Mouse (Mus musculus): ENCODE data around the gene Prss8. TPM values are rescaled to one million over a fixed set of nuclear protein-coding genes. Genes with fewer than 3 reads are reported as not detected.

Prss8 gene
- polyA plus RNA-seq, 1 experiment from 2014 or later, result 0.05 TPM

DNA sequence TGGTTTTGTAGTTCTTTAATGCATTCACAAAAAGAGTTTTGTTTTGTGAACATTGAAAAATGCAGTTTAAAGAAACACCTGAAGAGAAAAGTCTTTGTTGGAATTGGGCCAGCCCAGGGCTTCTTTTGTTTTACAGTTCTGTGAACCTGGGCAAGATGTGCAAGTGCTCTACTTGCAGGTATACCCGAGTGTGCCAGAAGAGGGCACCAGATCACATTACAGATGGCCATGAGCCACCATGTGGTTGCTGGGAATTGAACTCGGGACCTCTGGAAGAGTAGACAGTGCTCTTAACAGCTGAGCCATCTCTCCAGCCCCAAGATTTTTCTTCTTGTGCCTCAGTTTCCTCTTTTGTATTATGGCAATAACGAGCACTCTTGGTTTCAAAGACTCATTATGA is 11.7 kb downstream of the Prss8 start:
- CTCF ChIA-PET, result interaction anchor here (1.4 to 10.1 kb wide), 4 partner anchors 11 to 57 kb away, joined by 3 to 123 read pairs (median 5); no protein-coding TSS in a partner anchor
- DNase-seq (ENCODE audit: low read depth, low spot score) (no peak), ATAC-seq (no peak)
- peak; percentile 83 for TF ChIP-seq CTCF (IDR thresholded peaks at IDR 0.05)
- in situ Hi-C loops (cut with MboI; ENCODE audit: low pct_unique_long_range_greater_than_20kb), result no loop called here
- no peaks in the 10 kb centered on the region for H3K27me3 ChIP-seq
- POLR2A ChIA-PET, result interaction anchor here (1.0 kb wide), 1 partner anchor 18 kb away, joined by 3 read pairs; no protein-coding TSS in a partner anchor

GRCm38 (mm10) chr7:127915293-127915692 is 14.6 kb downstream of the Prss8 start:
- POLR2A ChIA-PET, result interaction anchor here (0.7 kb wide), 1 partner anchor 223 kb away, joined by 4 read pairs; no protein-coding TSS in a partner anchor
- in situ Hi-C loops (cut with MboI; ENCODE audit: low pct_unique_long_range_greater_than_20kb), result no loop called here

GRCm38 (mm10) chr7:127912938-127913337 is 17.0 kb downstream of the Prss8 start:
- no peak for TF ChIP-seq CTCF (IDR thresholded peaks at IDR 0.05)
- ATAC-seq (no peak), DNase-seq (ENCODE audit: low read depth, low spot score) (no peak)
- POLR2A ChIA-PET, result interaction anchor here (0.7 to 3.6 kb wide), 7 partner anchors 9 to 236 kb away, joined by 3 to 21 read pairs (median 5); no protein-coding TSS in a partner anchor
- H3K27me3 ChIP-seq, result no peaks in the 10 kb centered on the region
- CTCF ChIA-PET, result interaction anchor here (1.1 to 1.9 kb wide), 2 partner anchors 18 to 23 kb away, joined by 3 to 8 read pairs; partner anchors contain the start of genes Gm21974 and Vkorc1
- in situ Hi-C loops (cut with MboI; ENCODE audit: low pct_unique_long_range_greater_than_20kb), result no loop called here

More at GRCm38 (mm10) chr7:127915293-127915692, 14.6 kb downstream of the Prss8 start:
- DNase-seq (ENCODE audit: low read depth, low spot score), result no peak
- H3K27me3 ChIP-seq, result no peaks in the 10 kb centered on the region
- TF ChIP-seq CTCF (IDR thresholded peaks at IDR 0.05), result no peak
- no peak for ATAC-seq
- CTCF ChIA-PET, result interaction anchor here (1.0 to 1.4 kb wide), 3 partner anchors 11 to 21 kb away, joined by 3 to 4 read pairs (median 3); no protein-coding TSS in a partner anchor

DNA sequence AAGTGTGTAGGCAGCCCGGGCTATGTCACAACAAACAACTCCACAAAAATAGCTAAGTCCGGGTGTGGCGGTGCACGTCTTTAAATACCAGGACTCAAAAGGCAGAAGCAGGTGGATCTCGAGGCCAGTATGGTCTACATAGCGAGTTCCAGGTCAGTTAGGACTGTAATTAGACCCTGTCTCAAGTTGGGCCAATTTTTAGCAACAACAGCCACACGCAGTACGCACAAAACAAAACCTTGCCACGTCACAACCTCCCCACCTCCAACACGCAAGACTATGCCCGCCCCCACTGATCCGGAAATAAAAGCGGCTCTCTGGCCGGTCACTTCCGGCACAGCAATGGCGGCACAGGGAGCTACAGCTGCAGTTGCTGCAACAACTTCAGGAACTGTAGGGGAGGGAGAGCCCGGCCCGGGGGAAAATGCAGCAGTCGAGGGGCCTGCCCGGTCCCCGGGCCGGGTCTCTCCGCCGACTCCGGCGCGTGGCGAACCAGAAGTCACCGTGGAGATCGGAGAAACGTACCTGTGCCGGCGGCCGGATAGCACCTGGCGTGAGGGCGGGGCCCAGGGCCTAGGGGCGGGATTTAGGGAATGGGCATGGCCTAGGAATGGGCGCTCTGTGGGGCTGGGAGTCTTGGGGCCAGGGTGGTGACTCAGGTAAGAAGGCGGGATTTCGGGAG is 17.6 kb downstream of the Prss8 start, which contains the start of gene Kat8:
TSS of gene Kat8 (plus strand) at position 327 of the 682 bp plus-strand sequence.
- CTCF ChIA-PET, result interaction anchor here (1.1 to 2.0 kb wide), 4 partner anchors 10 to 24 kb away, joined by 3 to 8 read pairs (median 4); partner anchors contain the start of genes Gm21974 and Vkorc1
- in situ Hi-C loops (cut with MboI; ENCODE audit: low pct_unique_long_range_greater_than_20kb), result no loop called here
- no peaks in the 10 kb centered on the region for H3K27me3 ChIP-seq
- no peak for TF ChIP-seq CTCF (IDR thresholded peaks at IDR 0.05)
- POLR2A ChIA-PET, result interaction anchor here (0.6 to 3.6 kb wide), 8 partner anchors 8 to 111 kb away, joined by 3 to 21 read pairs (median 4); no protein-coding TSS in a partner anchor
- peak; percentile 85 for ATAC-seq
- no peak for DNase-seq (ENCODE audit: low read depth, low spot score)

DNA sequence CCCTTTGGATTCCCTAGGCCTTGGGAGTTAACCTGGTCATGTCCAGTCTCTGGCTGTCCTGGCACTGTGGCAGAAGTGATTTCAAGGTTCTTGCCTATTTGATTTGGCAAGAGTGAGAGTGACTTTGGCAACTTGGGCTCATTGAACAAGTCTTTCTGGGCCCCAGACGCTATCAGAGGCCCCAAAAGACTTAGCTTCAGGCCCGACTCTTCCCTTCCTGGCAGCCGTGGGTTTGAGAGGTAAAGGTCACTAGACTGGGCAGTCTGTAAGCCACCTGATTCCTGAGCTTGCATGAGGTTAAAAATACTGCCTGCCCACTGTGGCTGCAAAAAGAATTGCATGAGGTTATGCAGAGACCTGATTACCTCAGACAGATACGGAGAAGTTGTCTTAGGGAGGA is 21.2 kb downstream of the Prss8 start:
- ChIA-PET CTCF (no interaction called here), POLR2A (interaction anchor here (1.5 kb wide), 1 partner anchor 58 kb away, joined by 4 read pairs; the partner anchor contains the start of gene Fus)
- in situ Hi-C loops (cut with MboI; ENCODE audit: low pct_unique_long_range_greater_than_20kb), result no loop called here
- DNase-seq (ENCODE audit: low read depth, low spot score), result no peak
- TF ChIP-seq CTCF (IDR thresholded peaks at IDR 0.05), result no peak
- H3K27me3 ChIP-seq, result no peaks in the 10 kb centered on the region
- ATAC-seq, result no peak

DNA sequence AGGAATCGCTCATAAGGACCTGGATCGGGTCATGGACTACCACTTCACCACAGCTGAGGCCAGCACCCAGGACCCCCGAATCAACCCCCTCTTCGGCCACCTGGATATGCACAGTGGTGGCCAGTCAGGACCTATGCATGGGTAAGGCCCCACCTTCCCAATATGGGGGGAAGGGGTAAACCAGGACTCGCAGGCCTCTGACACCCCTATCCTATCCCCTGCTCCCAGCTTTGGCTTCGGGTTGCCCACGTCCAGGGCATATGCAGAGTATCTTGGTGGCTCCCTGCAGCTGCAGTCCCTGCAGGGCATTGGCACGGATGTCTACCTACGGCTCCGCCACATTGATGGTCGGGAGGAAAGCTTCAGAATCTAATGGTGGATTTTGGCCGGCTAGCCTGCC is 22.0 kb downstream of the Prss8 start:
- ATAC-seq, result no peak
- CTCF ChIA-PET, result no interaction called here
- POLR2A ChIA-PET, result interaction anchor here (0.6 to 1.5 kb wide), 2 partner anchors 23 to 59 kb away, joined by 4 to 5 read pairs; partner anchors contain the start of gene Fus
- no peak for DNase-seq (ENCODE audit: low read depth, low spot score)
- TF ChIP-seq CTCF (IDR thresholded peaks at IDR 0.05), result no peak
- no peaks in the 10 kb centered on the region for H3K27me3 ChIP-seq
- in situ Hi-C loops (cut with MboI; ENCODE audit: low pct_unique_long_range_greater_than_20kb), result no loop called here

- no peak for TF ChIP-seq CTCF (IDR thresholded peaks at IDR 0.05)
- in situ Hi-C loops (cut with MboI; ENCODE audit: low pct_unique_long_range_greater_than_20kb), result no loop called here
- DNase-seq (ENCODE audit: low read depth, low spot score), result no peak
- H3K27me3 ChIP-seq, result no peaks in the 10 kb centered on the region
- ChIA-PET CTCF (no interaction called here), POLR2A (interaction anchor here (0.5 to 0.9 kb wide), 4 partner anchors 9 to 28 kb away, joined by 3 to 5 read pairs (median 4); partner anchors contain the start of genes Zfp646 and Zfp668)
- ATAC-seq, result peak; percentile 84
Measured at GRCm38 (mm10) chr7:127903971-127904796, 25.7 kb downstream of the Prss8 start, which contains the start of gene Bckdk. TSS of gene Bckdk (plus strand) at chr7:127904082.

DNA sequence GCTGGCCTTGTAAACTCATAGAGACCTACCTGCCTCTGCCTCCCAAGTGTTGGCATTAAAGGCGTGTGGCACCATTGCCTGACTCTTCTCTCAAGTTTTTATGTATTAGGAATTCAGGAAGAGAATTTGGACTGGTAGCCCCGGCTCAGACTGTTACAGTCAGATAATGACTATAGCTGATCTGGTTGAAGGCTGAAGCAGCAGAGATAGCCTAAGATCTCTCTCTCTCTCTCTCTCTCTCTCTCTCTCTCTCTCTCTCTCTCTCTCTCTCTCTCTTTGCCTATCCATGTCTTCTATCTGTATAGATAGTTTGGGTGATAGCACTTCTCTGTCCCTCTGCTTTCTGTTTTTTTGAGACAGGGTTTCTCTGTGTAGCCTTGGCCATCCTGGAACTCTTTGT is 28.1 kb downstream of the Prss8 start:
- ATAC-seq (no peak), DNase-seq (ENCODE audit: low read depth, low spot score) (no peak)
- CTCF ChIA-PET, result no interaction called here
- in situ Hi-C loops (cut with MboI; ENCODE audit: low pct_unique_long_range_greater_than_20kb), result no loop called here
- H3K27me3 ChIP-seq, result no peaks in the 10 kb centered on the region
- POLR2A ChIA-PET, result no interaction called here
- TF ChIP-seq CTCF (IDR thresholded peaks at IDR 0.05), result no peak

- no peaks in the 10 kb centered on the region for H3K27me3 ChIP-seq
- DNase-seq (ENCODE audit: low read depth, low spot score) (no peak), ATAC-seq (no peak)
- CTCF ChIA-PET, result no interaction called here
- POLR2A ChIA-PET, result interaction anchor here (0.6 kb wide), 1 partner anchor 283 kb away, joined by 5 read pairs; no protein-coding TSS in a partner anchor
- no peak for TF ChIP-seq CTCF (IDR thresholded peaks at IDR 0.05)
- in situ Hi-C loops (cut with MboI; ENCODE audit: low pct_unique_long_range_greater_than_20kb), result no loop called here
Measured at GRCm38 (mm10) chr7:127899997-127900396, 29.9 kb downstream of the Prss8 start.
